Mouse (Mus musculus): ENCODE data around the gene Ddx21. TPM values are rescaled to one million over a fixed set of nuclear protein-coding genes. Genes with fewer than 3 reads are reported as not detected.
"Not testable (repeated sequence)": the region's sequence is repeated elsewhere in the genome, so short reads cannot be mapped to it uniquely, and the experiment has no call there.

Ddx21 gene
- polyA plus RNA-seq, 1 experiment from 2014 or later: 37.5 TPM

- 88% methylated on average over 6 of the region's 6 CpGs for whole genome bisulfite sequencing
- no peak for ATAC-seq (ENCODE audit: low FRiP score)
Observed at GRCm38 (mm10) chr10:62600056-62600455, 2.0 kb downstream of the Ddx21 start.

DNA sequence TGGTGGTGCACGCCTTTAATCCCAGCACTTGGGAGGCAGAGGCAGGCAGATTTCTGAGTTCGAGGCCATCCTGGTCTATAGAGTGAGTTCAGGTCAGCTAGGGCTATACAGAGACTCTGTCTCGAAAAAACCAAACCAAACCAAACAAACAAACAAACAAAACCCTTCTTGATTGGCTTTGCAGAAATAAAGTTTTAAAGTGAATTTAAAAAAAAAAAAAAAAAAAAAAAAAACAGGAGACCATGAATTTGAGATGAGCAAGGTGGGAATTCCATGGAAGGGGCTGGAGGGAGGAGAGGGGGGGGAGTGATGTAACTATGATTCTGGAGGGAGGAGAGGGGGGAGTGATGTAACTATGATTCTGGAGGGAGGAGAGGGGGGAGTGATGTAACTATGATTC lies 2.8 kb downstream of the Ddx21 start:
- H3K4me2 ChIP-seq; H3K27ac ChIP-seq (ENCODE audit: low read depth, low read length); H3K4me1 ChIP-seq (ENCODE audit: control insufficient read depth, insufficient read depth, low read length); H3K27me3 ChIP-seq (ENCODE audit: control insufficient read depth, insufficient read depth, low read length); ATAC-seq (ENCODE audit: low FRiP score); DNase-seq (ENCODE audit: low spot score, missing footprints); H3K9me3 ChIP-seq (ENCODE audit: control insufficient read depth, low read length); H3K4me3 ChIP-seq (ENCODE audit: low read depth, low read length); H3K9ac ChIP-seq (ENCODE audit: low read length): not testable (repeated sequence)
- H3K36me3 ChIP-seq (ENCODE audit: control insufficient read depth, insufficient read depth, low read length): peaks cover 12% of the 10 kb centered on the region; the same call in 1 of the 2 replicates
- WGBS: 91% methylated on average over 3 of the region's 3 CpGs

More at GRCm38 (mm10) chr10:62600056-62600455, 2.0 kb downstream of the Ddx21 start:
- Histone ChIP-seq H3K27me3 (ENCODE audit: control insufficient read depth, insufficient read depth, low read length) (no peaks in the 10 kb centered on the region), H3K27ac (ENCODE audit: low read depth, low read length) (no peak overlapping the region), H3K9me3 (ENCODE audit: control insufficient read depth, low read length) (no peaks in the 10 kb centered on the region), H3K4me3 (ENCODE audit: low read depth, low read length) (no peak overlapping the region), H3K4me2 (no peak overlapping the region), H3K9ac (ENCODE audit: low read length) (no peak overlapping the region), H3K36me3 (ENCODE audit: control insufficient read depth, insufficient read depth, low read length) (peaks cover 7% of the 10 kb centered on the region; the same call in 1 of the 2 replicates), H3K4me1 (ENCODE audit: control insufficient read depth, insufficient read depth, low read length) (0 out of 2 replicates have a peak, but pooled peaks cover 5% of the 10 kb centered on the region)
- no peak for DNase-seq (ENCODE audit: low spot score, missing footprints)

- no peak overlapping the region for H3K9ac ChIP-seq (ENCODE audit: low read length)
- ATAC-seq (ENCODE audit: low FRiP score) (no peak), DNase-seq (ENCODE audit: low spot score, missing footprints) (no peak)
- H3K4me2 ChIP-seq: no peak overlapping the region
- no peak overlapping the region for H3K4me3 ChIP-seq (ENCODE audit: low read depth, low read length)
- WGBS: 93% methylated on average over 7 of the region's 7 CpGs
- H3K9me3 ChIP-seq (ENCODE audit: control insufficient read depth, low read length): no peaks in the 10 kb centered on the region
- H3K36me3 ChIP-seq (ENCODE audit: control insufficient read depth, insufficient read depth, low read length): peaks cover 45% of the 10 kb centered on the region
- H3K4me1 ChIP-seq (ENCODE audit: control insufficient read depth, insufficient read depth, low read length): no peaks in the 10 kb centered on the region
- H3K27ac ChIP-seq (ENCODE audit: low read depth, low read length): no peak overlapping the region
- no peaks in the 10 kb centered on the region for H3K27me3 ChIP-seq (ENCODE audit: control insufficient read depth, insufficient read depth, low read length)
Observed at GRCm38 (mm10) chr10:62592496-62592895, 9.6 kb downstream of the Ddx21 start.

DNA sequence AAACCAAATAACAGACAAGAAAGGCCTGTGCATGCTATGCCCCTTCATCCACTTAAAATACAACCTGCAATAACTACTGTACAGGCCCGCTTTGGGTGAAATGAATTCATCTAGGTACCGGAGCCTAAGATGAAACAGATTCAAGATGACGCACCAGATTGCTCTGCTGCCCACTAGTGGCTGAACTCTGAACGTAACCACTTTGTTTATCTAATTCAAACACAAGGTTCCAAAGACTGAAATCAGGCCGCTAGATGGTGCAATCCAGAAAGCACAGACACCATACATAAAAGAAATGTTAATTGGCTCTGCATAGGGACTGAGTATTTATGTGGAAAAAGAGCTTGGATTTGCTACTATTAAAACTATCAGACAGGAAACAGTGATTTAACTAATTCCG lies 11.9 kb downstream of the Ddx21 start:
- peak; percentile 67; the same call in 1 of the 2 replicates for ATAC-seq (ENCODE audit: low FRiP score)
- Histone ChIP-seq H3K4me2 (no peak overlapping the region), H3K9ac (ENCODE audit: low read length) (no peak overlapping the region), H3K4me3 (ENCODE audit: low read depth, low read length) (no peak overlapping the region), H3K36me3 (ENCODE audit: control insufficient read depth, insufficient read depth, low read length) (peaks cover 52% of the 10 kb centered on the region), H3K4me1 (ENCODE audit: control insufficient read depth, insufficient read depth, low read length) (no peaks in the 10 kb centered on the region), H3K9me3 (ENCODE audit: control insufficient read depth, low read length) (no peaks in the 10 kb centered on the region), H3K27ac (ENCODE audit: low read depth, low read length) (no peak overlapping the region), H3K27me3 (ENCODE audit: control insufficient read depth, insufficient read depth, low read length) (no peaks in the 10 kb centered on the region)
- peak; percentile 98 for DNase-seq (ENCODE audit: low spot score, missing footprints)
- WGBS: 51% methylated on average over 6 of the region's 6 CpGs

DNA sequence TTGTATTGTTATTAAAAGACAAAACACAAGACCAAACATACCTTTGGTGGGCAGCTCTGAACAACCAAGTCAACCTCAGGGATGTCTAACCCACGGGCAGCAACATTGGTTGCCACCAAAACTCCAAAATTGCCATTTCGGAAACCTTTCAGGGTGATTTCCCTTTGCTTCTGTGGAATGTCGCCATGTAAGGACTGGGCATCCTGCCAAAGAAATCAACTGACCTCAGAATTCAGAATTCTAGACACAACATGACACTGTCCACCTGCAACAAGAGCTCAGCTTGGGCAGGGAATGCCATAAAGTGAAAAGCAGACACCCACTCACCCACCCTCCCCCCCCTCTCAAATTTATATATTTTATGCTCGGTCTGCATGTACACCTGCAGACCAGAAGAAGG lies 13.5 kb downstream of the Ddx21 start:
- Histone ChIP-seq H3K9me3 (ENCODE audit: control insufficient read depth, low read length) (no peaks in the 10 kb centered on the region), H3K4me3 (ENCODE audit: low read depth, low read length) (no peak overlapping the region), H3K36me3 (ENCODE audit: control insufficient read depth, insufficient read depth, low read length) (peaks cover 56% of the 10 kb centered on the region), H3K27me3 (ENCODE audit: control insufficient read depth, insufficient read depth, low read length) (no peaks in the 10 kb centered on the region), H3K4me2 (no peak overlapping the region), H3K27ac (ENCODE audit: low read depth, low read length) (no peak overlapping the region), H3K9ac (ENCODE audit: low read length) (no peak overlapping the region), H3K4me1 (ENCODE audit: control insufficient read depth, insufficient read depth, low read length) (no peaks in the 10 kb centered on the region)
- DNase-seq (ENCODE audit: low spot score, missing footprints) (peak; percentile 10), ATAC-seq (ENCODE audit: low FRiP score) (no peak)
- 92% methylated on average over 4 of the region's 4 CpGs for whole genome bisulfite sequencing

DNA sequence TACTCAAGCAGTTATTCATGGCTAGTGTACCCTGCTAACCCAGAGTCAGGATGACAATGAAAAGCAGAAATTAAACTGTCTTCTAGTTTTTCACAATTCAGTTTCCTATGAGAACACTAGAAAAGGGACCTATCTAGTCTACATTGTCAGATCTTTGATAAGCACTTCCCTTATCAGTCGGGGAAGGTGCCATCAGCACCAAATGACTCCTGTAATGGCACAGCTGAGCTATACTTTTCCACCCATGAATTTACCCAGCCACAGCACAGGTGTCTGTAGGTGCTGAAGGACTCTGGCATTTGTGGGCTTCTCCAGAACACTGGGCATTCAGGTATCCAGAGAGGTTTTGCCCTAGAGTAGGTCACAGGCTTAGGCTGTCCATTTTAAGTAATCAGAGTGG lies 18.8 kb downstream of the Ddx21 start:
- Histone ChIP-seq H3K4me3 (ENCODE audit: low read depth, low read length) (no peak overlapping the region), H3K9me3 (ENCODE audit: control insufficient read depth, low read length) (no peaks in the 10 kb centered on the region), H3K9ac (ENCODE audit: low read length) (no peak overlapping the region), H3K36me3 (ENCODE audit: control insufficient read depth, insufficient read depth, low read length) (peaks cover 51% of the 10 kb centered on the region), H3K27ac (ENCODE audit: low read depth, low read length) (no peak overlapping the region), H3K4me1 (ENCODE audit: control insufficient read depth, insufficient read depth, low read length) (no peaks in the 10 kb centered on the region), H3K4me2 (no peak overlapping the region), H3K27me3 (ENCODE audit: control insufficient read depth, insufficient read depth, low read length) (no peaks in the 10 kb centered on the region)
- DNase-seq (ENCODE audit: low spot score, missing footprints): peak; percentile 75
- ATAC-seq (ENCODE audit: low FRiP score): no peak
- 95% methylated on average over 1 of the region's 1 CpGs for WGBS

- H3K27ac ChIP-seq (ENCODE audit: low read depth, low read length): no peak overlapping the region
- WGBS: 88% methylated on average over 7 of the region's 7 CpGs
- no peak overlapping the region for H3K4me3 ChIP-seq (ENCODE audit: low read depth, low read length)
- H3K4me1 ChIP-seq (ENCODE audit: control insufficient read depth, insufficient read depth, low read length): peaks cover under 1% of the 10 kb centered on the region; the same call in 1 of the 2 replicates
- no peaks in the 10 kb centered on the region for H3K9me3 ChIP-seq (ENCODE audit: control insufficient read depth, low read length)
- peak; percentile 65 for DNase-seq (ENCODE audit: low spot score, missing footprints)
- no peak for ATAC-seq (ENCODE audit: low FRiP score)
- no peak overlapping the region for H3K4me2 ChIP-seq
- H3K27me3 ChIP-seq (ENCODE audit: control insufficient read depth, insufficient read depth, low read length): no peaks in the 10 kb centered on the region
- peaks cover 47% of the 10 kb centered on the region for H3K36me3 ChIP-seq (ENCODE audit: control insufficient read depth, insufficient read depth, low read length)
- H3K9ac ChIP-seq (ENCODE audit: low read length): no peak overlapping the region
Observed at GRCm38 (mm10) chr10:62582701-62583100, 19.4 kb downstream of the Ddx21 start.

GRCm38 (mm10) chr10:62582263-62582662 lies 19.8 kb downstream of the Ddx21 start:
- H3K36me3 ChIP-seq (ENCODE audit: control insufficient read depth, insufficient read depth, low read length): peaks cover 45% of the 10 kb centered on the region
- H3K4me1 ChIP-seq (ENCODE audit: control insufficient read depth, insufficient read depth, low read length): peaks cover 5% of the 10 kb centered on the region
- WGBS: 93% methylated on average over 17 of the region's 17 CpGs
- H3K27ac ChIP-seq (ENCODE audit: low read depth, low read length): no peak overlapping the region
- H3K9me3 ChIP-seq (ENCODE audit: control insufficient read depth, low read length): no peaks in the 10 kb centered on the region
- no peak overlapping the region for H3K4me2 ChIP-seq
- no peak overlapping the region for H3K4me3 ChIP-seq (ENCODE audit: low read depth, low read length)
- DNase-seq (ENCODE audit: low spot score, missing footprints) (peak; percentile 44), ATAC-seq (ENCODE audit: low FRiP score) (no peak)
- no peaks in the 10 kb centered on the region for H3K27me3 ChIP-seq (ENCODE audit: control insufficient read depth, insufficient read depth, low read length)
- H3K9ac ChIP-seq (ENCODE audit: low read length): no peak overlapping the region

DNA sequence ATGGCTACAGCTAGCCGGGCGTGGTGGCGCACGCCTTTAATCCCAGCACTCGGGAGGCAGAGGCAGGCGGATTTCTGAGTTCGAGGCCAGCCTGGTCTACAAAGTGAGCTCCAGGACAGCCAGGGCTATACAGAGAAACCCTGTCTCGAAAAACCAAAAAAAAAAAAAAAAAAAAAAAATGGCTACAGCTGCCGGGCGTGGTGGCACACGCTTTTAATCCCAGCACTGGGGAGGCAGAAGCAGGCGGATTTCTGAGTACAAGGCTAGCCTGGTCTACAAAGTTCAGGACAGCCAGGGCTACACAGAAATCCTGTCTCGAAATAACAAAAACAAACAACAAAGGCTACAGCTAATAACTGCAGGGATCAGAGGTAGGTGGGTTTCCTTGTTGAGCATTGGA lies 23.0 kb downstream of the Ddx21 start:
- H3K9ac ChIP-seq (ENCODE audit: low read length); H3K27ac ChIP-seq (ENCODE audit: low read depth, low read length); H3K4me2 ChIP-seq; H3K27me3 ChIP-seq (ENCODE audit: control insufficient read depth, insufficient read depth, low read length); H3K4me3 ChIP-seq (ENCODE audit: low read depth, low read length); H3K9me3 ChIP-seq (ENCODE audit: control insufficient read depth, low read length); ATAC-seq (ENCODE audit: low FRiP score): not testable (repeated sequence)
- WGBS: 92% methylated on average over 12 of the region's 13 CpGs
- peak; percentile 62 for DNase-seq (ENCODE audit: low spot score, missing footprints)
- H3K4me1 ChIP-seq (ENCODE audit: control insufficient read depth, insufficient read depth, low read length): peaks cover 13% of the 10 kb centered on the region
- peaks cover 30% of the 10 kb centered on the region for H3K36me3 ChIP-seq (ENCODE audit: control insufficient read depth, insufficient read depth, low read length)
